Mouse (Mus musculus) midbrain, embryonic 10.5 days (tissue): ENCODE data around the gene Synj2. TPM values are rescaled to one million over a fixed set of nuclear protein-coding genes. Genes with fewer than 3 reads are reported as not detected.

ENCODE experiments used
- DNase-seq: peaks from one replicate; pipeline ENCODE4 v3.0.0-alpha.2; 2017; ENCODE audit warnings: low spot score
- H3K27ac ChIP-seq: fragments of 300-500 bp; sonication (generic); replicated peaks from 2 replicates; pipeline ENCODE4 v1.5.1; 2016; ENCODE audit warnings: mild to moderate bottlenecking
- H3K27me3 ChIP-seq: fragments of 300-500 bp; sonication (generic); 2 replicates; pipeline ENCODE4 v1.6.1; 2016; ENCODE audit warnings: low read depth, mild to moderate bottlenecking; ENCODE audit not compliant: poor library complexity, severe bottlenecking
- H3K36me3 ChIP-seq: fragments of 300-500 bp; sonication (generic); 2 replicates; pipeline ENCODE4 v1.6.1; 2016; ENCODE audit warnings: mild to moderate bottlenecking, moderate library complexity
- H3K4me1 ChIP-seq: fragments of 300-500 bp; sonication (generic); 2 replicates; pipeline ENCODE4 v1.6.1; 2016
- H3K4me3 ChIP-seq: fragments of 300-500 bp; sonication (generic); 2 replicates; pipeline ENCODE4 v1.5.1; 2016; ENCODE audit warnings: mild to moderate bottlenecking, moderate library complexity
- H3K9me3 ChIP-seq: fragments of 300-500 bp; sonication (generic); replicated peaks from 2 replicates; pipeline ENCODE4 v1.6.1; 2016; ENCODE audit warnings: mild to moderate bottlenecking
- WGBS: fragments of 180-500 bp; shearing (Covaris S2); methylation state at CpG from one replicate; pipeline ENCODE4 v1.1.7; 2016; 5-methylcytosine and 5-hydroxymethylcytosine counted together
- polyA plus RNA-seq: library from polyadenylated mRNA; unstranded; fragments of >200 nt; fragmentation: Nextera tagmentation; extraction: Ambion mirVana; gene quantifications from 2 replicates; pipeline ENCODE4 v1.2.1, GENCODE M21; 2016

The Synj2 gene
- polyA plus RNA-seq = 0.88 and 1.3 TPM in 2 replicates

GRCm38 (mm10) chr17:5941230-5942043 is at the start of gene Synj2:
Gene Synj2 (plus strand): TSS chr17:5941280.
- peak; percentile 71 for DNase-seq
- peaks cover 66% of the 10 kb centered on the region for H3K27me3 ChIP-seq
- H3K27ac ChIP-seq = peak within 1 kb of the TSS; percentile 81
- 2% methylated on average over 49 of the region's 52 CpGs for WGBS
- H3K36me3 ChIP-seq = no peaks in the 10 kb centered on the region
- H3K9me3 ChIP-seq = no peaks in the 10 kb centered on the region
- H3K4me3 ChIP-seq = peak within 1 kb of the TSS; percentile 67
- H3K4me1 ChIP-seq = peaks cover 17% of the 10 kb centered on the region

GRCm38 (mm10) chr17:5891933-5892683 is 49.0 kb upstream of the Synj2 start:
- Histone ChIP-seq H3K4me1 (peaks cover 22% of the 10 kb centered on the region), H3K27me3 (no peaks in the 10 kb centered on the region), H3K27ac (0 out of 2 replicates have a peak overlapping the region, but pooled peaks have one; percentile 9), H3K36me3 (peaks cover 9% of the 10 kb centered on the region), H3K9me3 (no peaks in the 10 kb centered on the region), H3K4me3 (no peak overlapping the region)
- WGBS = 82% methylated on average over 9 of the region's 9 CpGs
- no peak for DNase-seq

GRCm38 (mm10) chr17:5893092-5893491 is 48.0 kb upstream of the Synj2 start:
- peaks cover 22% of the 10 kb centered on the region for H3K4me1 ChIP-seq
- peak; percentile 33 for DNase-seq
- no peaks in the 10 kb centered on the region for H3K27me3 ChIP-seq
- peak overlapping the region; percentile 38; the same call in 1 of the 2 replicates for H3K27ac ChIP-seq
- no peak overlapping the region for H3K4me3 ChIP-seq
- no peaks in the 10 kb centered on the region for H3K9me3 ChIP-seq
- 24% methylated on average over 7 of the region's 7 CpGs for WGBS
- H3K36me3 ChIP-seq = peaks cover 9% of the 10 kb centered on the region

DNA sequence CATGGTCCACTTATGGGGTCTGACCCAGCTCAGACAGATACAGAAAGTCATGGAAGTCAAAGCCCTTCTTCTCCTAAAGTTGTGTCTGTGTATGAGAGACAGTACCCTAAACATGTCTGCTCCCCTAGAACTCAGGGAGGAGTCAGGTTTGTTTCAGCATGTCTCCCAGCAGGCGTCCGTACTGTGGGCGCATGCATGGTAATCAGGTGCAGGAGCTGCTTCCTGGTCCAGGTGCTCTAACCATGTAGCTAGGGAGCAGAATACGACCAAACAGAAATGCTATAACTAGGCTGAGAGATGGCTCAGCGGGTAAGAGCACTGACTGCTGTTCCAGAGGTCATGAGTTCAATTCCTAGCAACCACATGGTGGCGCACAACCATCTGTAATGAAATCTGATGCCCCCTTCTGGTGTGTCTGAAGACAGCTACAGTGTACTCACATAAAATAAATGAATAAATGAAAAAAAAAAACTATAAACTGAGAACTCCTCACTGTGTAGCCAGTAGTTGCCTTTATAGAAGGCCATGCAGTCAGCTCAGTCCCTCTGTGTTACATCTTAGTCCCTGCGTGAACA is 47.4 kb upstream of the Synj2 start:
- Histone ChIP-seq H3K36me3 (peaks cover 9% of the 10 kb centered on the region), H3K4me1 (peaks cover 22% of the 10 kb centered on the region), H3K9me3 (no peaks in the 10 kb centered on the region), H3K4me3 (no peak overlapping the region), H3K27ac (peak overlapping the region; percentile 38; the same call in 1 of the 2 replicates), H3K27me3 (no peaks in the 10 kb centered on the region)
- no peak for DNase-seq
- 69% methylated on average over 7 of the region's 7 CpGs for WGBS

DNA sequence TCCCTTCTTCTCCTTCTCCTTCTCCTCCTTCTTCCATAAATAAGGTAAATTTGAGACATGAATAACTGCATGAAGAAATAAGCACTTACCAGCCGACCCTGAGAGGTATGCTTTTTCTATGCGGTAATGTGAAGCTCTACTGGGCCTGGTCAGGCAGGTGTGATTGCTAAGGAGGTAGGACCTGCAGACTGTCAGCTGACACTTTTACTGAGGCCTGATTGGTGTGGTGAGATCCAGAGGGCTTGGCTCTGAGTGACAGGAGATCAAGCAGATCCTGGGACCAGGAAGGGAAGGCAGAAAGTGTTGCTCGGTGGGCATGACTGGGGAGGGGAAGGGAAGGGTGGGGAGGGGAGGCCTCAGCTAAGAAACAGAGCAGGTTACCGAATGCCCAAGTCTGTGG is 45.0 kb upstream of the Synj2 start:
- no peaks in the 10 kb centered on the region for H3K9me3 ChIP-seq
- peaks cover 22% of the 10 kb centered on the region for H3K4me1 ChIP-seq
- H3K27me3 ChIP-seq = no peaks in the 10 kb centered on the region
- no peak overlapping the region for H3K4me3 ChIP-seq
- WGBS = 71% methylated on average over 4 of the region's 4 CpGs
- no peak for DNase-seq
- no peak overlapping the region for H3K27ac ChIP-seq
- peaks cover 15% of the 10 kb centered on the region for H3K36me3 ChIP-seq

- H3K27me3 ChIP-seq = no peaks in the 10 kb centered on the region
- H3K4me3 ChIP-seq = no peak overlapping the region
- H3K4me1 ChIP-seq = peaks cover 22% of the 10 kb centered on the region
- 88% methylated on average over 7 of the region's 7 CpGs for WGBS
- DNase-seq = no peak
- H3K27ac ChIP-seq = no peak overlapping the region
- no peaks in the 10 kb centered on the region for H3K9me3 ChIP-seq
- peaks cover 15% of the 10 kb centered on the region for H3K36me3 ChIP-seq
These were observed 44.5 kb upstream of the Synj2 start for GRCm38 (mm10) chr17:5896607-5897006.

DNA sequence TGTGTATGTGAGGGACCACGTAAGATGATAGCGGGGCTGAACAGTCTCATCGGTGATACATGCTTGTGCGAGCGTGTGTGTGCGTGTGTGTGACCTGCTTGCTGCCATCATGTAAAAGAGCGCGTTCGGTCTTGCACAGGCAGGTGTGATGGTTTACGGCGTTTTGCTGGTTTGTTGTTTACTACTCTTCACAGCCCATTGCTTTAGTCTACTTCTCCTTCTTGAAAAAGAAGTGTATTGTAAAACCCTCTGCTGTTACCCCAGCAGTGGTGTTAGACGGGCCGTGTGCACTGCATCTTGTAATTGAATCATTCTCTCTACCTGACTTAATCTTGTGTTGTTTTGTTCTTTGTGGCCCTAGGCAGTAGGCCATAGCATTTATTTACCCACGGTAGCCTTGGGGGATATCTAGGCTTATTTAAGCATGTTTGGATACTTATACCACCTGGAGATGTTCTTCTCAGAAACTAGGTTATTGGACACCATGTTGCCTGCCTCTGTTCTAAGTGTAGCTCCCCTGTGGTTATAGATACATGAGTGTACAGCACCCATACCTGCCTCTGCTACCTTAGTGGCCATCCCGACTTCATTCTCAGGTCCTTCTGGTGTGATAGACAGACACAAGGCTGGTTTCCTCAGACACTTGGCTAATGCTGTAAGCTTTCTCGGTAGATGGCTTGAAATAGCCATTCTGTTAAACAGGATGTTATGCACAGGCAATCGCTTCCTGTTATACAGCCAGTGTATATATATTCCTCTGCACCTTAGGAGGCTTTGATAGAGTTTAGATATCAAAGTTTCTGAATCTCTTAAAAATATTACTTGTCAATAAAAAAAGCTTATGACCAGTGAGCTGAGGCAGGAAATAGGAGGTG is 43.5 kb upstream of the Synj2 start:
- Histone ChIP-seq H3K36me3 (peaks cover 21% of the 10 kb centered on the region), H3K4me3 (no peak overlapping the region), H3K27ac (no peak overlapping the region), H3K9me3 (no peaks in the 10 kb centered on the region), H3K27me3 (no peaks in the 10 kb centered on the region), H3K4me1 (peaks cover 13% of the 10 kb centered on the region)
- DNase-seq = no peak
- WGBS = 93% methylated on average over 17 of the region's 17 CpGs

- Histone ChIP-seq H3K4me1 (no peaks in the 10 kb centered on the region), H3K4me3 (no peak overlapping the region), H3K27me3 (no peaks in the 10 kb centered on the region), H3K36me3 (peaks cover 26% of the 10 kb centered on the region), H3K27ac (no peak overlapping the region), H3K9me3 (no peaks in the 10 kb centered on the region)
- 93% methylated on average over 6 of the region's 6 CpGs for WGBS
- no peak for DNase-seq
These were observed 41.8 kb upstream of the Synj2 start for GRCm38 (mm10) chr17:5899251-5899650.

- Histone ChIP-seq H3K4me3 (no peak overlapping the region), H3K36me3 (peaks cover 33% of the 10 kb centered on the region), H3K4me1 (no peaks in the 10 kb centered on the region), H3K27ac (no peak overlapping the region), H3K9me3 (no peaks in the 10 kb centered on the region), H3K27me3 (no peaks in the 10 kb centered on the region)
- 84% methylated on average over 5 of the region's 5 CpGs for whole genome bisulfite sequencing
- no peak for DNase-seq
These were observed 39.7 kb upstream of the Synj2 start for GRCm38 (mm10) chr17:5901381-5901780.

- DNase-seq = no peak
- Histone ChIP-seq H3K27ac (no peak overlapping the region), H3K9me3 (no peaks in the 10 kb centered on the region), H3K27me3 (no peaks in the 10 kb centered on the region), H3K4me3 (no peak overlapping the region), H3K36me3 (peaks cover 35% of the 10 kb centered on the region), H3K4me1 (no peaks in the 10 kb centered on the region)
- WGBS = 79% methylated on average over 6 of the region's 6 CpGs
These were observed 37.3 kb upstream of the Synj2 start for GRCm38 (mm10) chr17:5903630-5904301.

- WGBS = 93% methylated on average over 4 of the region's 4 CpGs
- H3K27me3 ChIP-seq = no peaks in the 10 kb centered on the region
- H3K4me1 ChIP-seq = peaks cover 8% of the 10 kb centered on the region; the same call in 1 of the 2 replicates
- no peak overlapping the region for H3K4me3 ChIP-seq
- peaks cover 17% of the 10 kb centered on the region for H3K36me3 ChIP-seq
- no peaks in the 10 kb centered on the region for H3K9me3 ChIP-seq
- H3K27ac ChIP-seq = no peak overlapping the region
- DNase-seq = no peak
These were observed 31.4 kb upstream of the Synj2 start for GRCm38 (mm10) chr17:5909681-5910080.
